Mouse (Mus musculus) gastrocnemius, adult 2 months (tissue): Measurements from ENCODE around the gene Cxcr2. TPM values are rescaled to one million over a fixed set of nuclear protein-coding genes. Genes with fewer than 3 reads are reported as not detected.

ENCODE experiments used
- DNase-seq: peaks from one replicate; pipeline ENCODE4 v3.0.0; 2022
- H3K27ac ChIP-seq: fragments of 200-600 bp; 2 replicates; pipeline ENCODE4 v1.8.1; 2022; ENCODE audit warnings: mild to moderate bottlenecking
- H3K4me3 ChIP-seq: fragments of 200-600 bp; 2 replicates; pipeline ENCODE4 v1.8.1; 2022; ENCODE audit warnings: mild to moderate bottlenecking, moderate library complexity
- CTCF ChIP-seq: fragments of 200-600 bp; IDR thresholded peaks from 2 replicates; pipeline ENCODE4 v1.8.1; 2022; ENCODE audit warnings: antibody characterized with exemption, mild to moderate bottlenecking, moderate library complexity
- intact Hi-C: fragments of 180-260 bp; cut with DNase I; formaldehyde crosslinking; loops from one replicate; pipeline ENCODE4 v1.15.1; 2025
- microRNA-seq: library from miRNA; unstranded; fragments of <30 nt; microRNA quantifications from one replicate; pipeline ENCODE4 v1.2.0, GENCODE M21; 2021
- total RNA-seq, 2 experiments: library from RNA; stranded (reverse); gene quantifications; 2 replicates each; pipeline ENCODE4 v1.2.3; 2021

Gene Cxcr2
- total RNA-seq, 2 experiments from 2014 or later: 0.10 TPM; not detected in 1

DNA sequence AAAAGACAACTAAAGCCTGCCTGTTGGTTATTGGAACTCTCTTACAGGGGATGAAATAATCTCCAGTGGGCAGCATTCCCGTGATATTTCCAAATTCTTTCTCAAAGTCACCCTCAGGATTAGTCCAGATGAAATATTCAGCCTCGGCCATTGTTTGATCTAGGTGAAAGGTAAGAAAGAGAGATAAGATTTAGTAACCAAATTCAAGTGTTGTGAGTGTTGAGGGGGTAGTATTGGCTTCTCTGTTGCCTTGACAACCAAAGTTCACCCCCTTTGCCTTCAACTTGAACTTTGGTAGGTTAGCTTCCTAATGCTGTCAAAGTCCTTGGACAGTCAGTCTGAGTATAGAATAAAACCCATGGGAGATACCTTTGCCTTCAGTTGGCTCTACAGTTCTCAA lies 38.9 kb downstream of the Cxcr2 start:
- no peak overlapping the region for H3K27ac ChIP-seq
- no peak for TF ChIP-seq CTCF
- no peak overlapping the region for H3K4me3 ChIP-seq
- no peak for DNase-seq
- intact Hi-C loops: loop anchor here (5.0 kb wide), 1 partner anchor 290 kb away; no protein-coding TSS in a partner anchor

DNA sequence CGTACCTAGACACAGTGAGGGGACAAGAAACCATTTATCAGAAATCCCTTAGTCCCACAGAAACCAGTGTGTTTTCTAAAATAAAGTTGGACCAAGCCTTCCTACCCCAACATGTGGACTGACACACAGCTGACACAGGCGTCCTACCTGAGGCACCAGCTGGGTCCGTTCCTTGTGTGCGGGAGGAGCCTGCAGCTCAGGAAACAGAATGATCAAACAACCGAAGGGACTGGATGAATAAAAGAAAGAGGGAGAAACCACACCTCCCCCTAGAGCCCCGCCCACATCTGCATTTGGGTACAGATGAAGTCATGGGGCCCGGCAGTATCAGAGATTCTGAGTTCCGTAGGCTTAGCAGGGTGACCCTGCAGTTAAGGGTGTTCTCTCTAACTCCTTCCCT lies 40.7 kb downstream of the Cxcr2 start, which contains the start of gene Cxcr1:
Gene Cxcr1 (minus strand): TSS at position 187 of the 400 bp plus-strand sequence.
- DNase-seq: no peak
- Histone ChIP-seq H3K27ac (no peak within 1 kb of the TSS), H3K4me3 (no peak within 1 kb of the TSS)
- intact Hi-C loops: loop anchor here (5.0 kb wide), 1 partner anchor 292 kb away; no protein-coding TSS in a partner anchor
- TF ChIP-seq CTCF: no peak

DNA sequence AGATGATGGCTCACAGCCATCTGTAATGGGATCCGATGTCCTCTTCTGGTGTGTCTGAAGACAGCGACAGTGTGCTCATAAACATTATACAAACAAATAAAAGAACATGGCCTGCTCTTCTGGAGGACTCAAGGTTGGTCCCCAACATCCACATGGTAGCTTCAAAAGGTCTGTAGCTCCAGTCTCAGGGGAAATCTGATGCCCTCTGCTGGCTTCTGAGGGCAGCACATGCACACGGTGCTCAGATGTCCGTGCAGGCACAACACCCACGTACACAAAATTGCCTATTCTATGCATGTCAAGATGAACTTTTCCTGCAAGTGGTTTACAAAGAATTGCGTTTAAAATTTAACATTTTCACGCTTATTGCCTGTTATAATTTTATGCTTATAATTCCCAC lies 42.2 kb downstream of the Cxcr2 start:
- intact Hi-C loops: no loop called here
- H3K4me3 ChIP-seq: no peak overlapping the region
- DNase-seq: no peak
- TF ChIP-seq CTCF: peak; percentile 62
- H3K27ac ChIP-seq: no peak overlapping the region

DNA sequence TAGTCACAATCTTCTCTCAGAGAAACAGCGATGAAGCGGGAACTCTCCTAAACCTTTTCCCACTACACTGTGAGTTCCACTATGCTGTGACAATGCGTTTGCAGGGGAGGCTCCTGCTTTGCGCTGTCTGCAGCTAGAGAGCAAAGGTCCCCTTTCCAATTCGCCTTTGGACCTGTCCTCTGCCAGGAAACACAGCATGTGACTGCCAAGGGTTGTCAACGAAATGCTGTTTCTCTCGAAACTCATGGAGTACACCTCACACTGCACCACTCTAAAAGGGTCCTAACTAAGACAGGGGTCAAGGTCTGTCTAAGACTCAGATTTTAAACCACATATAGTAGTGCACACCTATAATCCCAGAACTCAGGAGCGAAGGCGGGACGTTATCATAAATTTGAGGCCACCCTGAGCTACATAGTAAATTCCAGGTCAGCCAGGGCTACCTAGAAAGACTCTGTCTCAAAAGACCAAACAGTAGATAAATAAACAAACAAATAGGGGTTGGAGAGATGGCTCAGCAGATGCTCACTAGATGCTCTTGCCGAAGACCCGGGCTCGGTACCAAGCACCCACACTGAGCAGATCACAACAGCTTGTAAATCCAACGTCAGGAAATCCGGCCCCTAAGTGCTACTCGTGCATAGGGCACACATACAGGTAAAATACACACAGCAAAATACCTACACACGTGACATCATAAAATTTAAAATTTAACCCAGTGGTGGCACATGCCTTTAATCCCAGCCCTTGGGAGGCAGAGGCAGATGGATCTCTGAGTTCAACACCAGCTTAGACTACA lies 43.0 kb downstream of the Cxcr2 start:
- no peak overlapping the region for H3K4me3 ChIP-seq
- intact Hi-C loops: no loop called here
- TF ChIP-seq CTCF: no peak
- no peak for DNase-seq
- H3K27ac ChIP-seq: no peak overlapping the region

DNA sequence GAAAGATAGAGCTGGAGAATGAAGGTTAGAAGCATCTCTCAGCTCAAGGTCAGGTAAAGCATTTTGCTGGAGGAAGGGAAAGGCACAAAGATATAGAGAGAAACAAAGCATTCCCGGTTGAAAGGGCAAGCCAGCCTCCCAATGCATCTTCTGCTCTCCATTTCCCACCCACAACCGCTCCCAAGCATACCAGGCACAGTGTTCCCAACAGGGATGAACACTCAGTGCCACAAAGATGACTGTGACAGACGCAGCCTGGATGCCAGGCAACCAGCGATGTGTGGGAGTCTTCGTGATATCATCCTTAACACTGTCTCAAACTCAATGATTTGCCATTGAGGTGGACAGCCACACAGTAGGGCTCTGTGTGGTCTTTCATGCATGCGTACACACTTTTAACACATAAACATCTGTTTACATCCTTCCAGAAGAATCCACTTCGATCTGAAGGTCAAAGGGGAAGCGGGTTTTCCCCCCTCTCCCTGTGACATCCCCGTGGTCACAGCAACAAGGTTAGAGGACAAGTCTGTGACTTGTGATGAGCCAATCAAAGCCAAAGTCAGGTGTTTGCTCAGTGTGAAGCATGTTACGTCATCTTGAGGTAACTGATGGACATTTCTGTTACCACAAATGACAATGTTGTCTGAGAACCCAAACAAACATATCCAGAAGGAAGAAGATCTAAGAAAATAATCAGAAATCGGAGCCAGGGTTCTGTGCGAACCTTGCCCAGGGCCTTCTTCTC lies 44.1 kb downstream of the Cxcr2 start:
- no peak for DNase-seq
- Histone ChIP-seq H3K4me3 (no peak overlapping the region), H3K27ac (no peak overlapping the region)
- TF ChIP-seq CTCF: no peak
- intact Hi-C loops: no loop called here

DNA sequence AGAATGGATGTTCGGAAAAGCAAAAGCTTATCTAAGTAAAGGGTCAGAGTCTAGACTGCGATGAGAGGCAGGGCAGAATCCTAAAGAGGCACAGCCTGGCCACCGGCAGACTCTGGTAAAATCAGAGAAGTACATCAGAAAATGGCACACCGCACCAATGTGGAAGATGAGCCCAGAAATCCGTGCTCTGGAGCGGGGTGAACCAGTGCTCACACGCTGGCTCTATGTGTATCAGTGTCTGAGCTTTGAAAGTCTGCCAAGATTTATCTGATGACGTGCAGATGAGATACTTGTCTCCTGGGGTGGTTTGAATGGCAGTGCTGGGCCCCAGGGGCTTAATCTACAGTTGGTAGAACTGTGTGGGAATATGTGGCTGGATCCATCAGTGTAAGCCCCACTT lies 45.3 kb downstream of the Cxcr2 start:
- intact Hi-C loops: no loop called here
- Histone ChIP-seq H3K4me3 (no peak overlapping the region), H3K27ac (no peak overlapping the region)
- TF ChIP-seq CTCF: no peak
- no peak for DNase-seq

DNA sequence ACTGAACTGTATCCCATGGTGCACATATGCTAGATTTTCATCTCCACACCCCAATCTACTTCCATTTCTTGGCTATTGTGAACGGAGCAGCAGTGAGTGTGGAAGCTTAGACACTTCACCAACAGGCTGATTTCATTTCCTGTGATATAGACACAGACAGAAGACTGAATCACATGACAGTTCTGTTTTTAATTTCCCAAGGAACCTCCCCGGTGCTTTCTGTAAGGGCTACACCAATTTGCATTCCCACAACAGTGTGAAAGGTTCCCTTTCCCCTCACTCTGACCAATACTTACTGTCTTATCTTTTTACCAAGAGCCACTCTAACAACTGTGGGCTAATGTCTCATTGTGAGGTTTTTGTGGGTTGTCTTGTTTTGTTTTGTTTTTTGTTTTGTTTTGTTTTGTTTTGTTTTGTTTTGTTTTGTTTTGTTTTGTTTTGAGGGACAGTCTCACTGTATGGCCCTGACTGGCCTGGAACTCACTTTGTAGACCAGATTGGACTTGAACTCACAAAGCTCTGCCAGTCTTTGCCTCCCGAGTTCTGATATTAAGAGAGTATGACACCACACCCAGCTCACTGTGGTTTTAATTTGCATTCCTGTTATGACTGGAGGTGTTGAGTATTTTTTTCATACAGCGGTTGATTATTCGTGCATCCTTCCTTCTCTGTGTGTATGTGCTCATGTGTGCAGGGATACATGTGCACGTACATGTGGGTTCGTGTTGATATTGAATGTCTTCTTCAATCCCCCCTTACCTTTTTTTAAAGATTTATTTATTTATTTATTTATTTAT lies 47.5 kb downstream of the Cxcr2 start:
- DNase-seq: no peak
- Histone ChIP-seq H3K4me3 (no peak overlapping the region), H3K27ac (no peak overlapping the region)
- no peak for TF ChIP-seq CTCF
- intact Hi-C loops: no loop called here

DNA sequence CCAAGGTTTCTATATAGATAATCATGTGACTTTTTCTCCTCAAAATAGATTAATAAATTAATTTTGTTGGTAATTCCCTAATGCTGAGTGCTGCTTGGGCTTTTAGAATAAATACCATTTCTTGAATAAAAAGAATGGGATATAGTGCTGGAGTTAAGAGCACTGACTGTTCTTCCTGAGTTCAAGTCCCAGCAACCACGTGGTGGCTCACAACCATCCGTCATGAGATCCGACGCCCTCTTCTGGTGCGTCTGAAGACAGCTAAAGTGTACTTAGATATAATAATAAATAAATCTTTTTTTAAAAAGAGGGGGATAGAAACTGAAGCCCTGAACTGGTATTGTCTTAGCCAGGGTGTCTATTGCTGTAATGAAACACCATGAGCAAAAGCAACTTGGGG lies 49.7 kb downstream of the Cxcr2 start:
- intact Hi-C loops: no loop called here
- TF ChIP-seq CTCF: no peak
- DNase-seq: no peak
- no peak overlapping the region for H3K4me3 ChIP-seq
- no peak overlapping the region for H3K27ac ChIP-seq

DNA sequence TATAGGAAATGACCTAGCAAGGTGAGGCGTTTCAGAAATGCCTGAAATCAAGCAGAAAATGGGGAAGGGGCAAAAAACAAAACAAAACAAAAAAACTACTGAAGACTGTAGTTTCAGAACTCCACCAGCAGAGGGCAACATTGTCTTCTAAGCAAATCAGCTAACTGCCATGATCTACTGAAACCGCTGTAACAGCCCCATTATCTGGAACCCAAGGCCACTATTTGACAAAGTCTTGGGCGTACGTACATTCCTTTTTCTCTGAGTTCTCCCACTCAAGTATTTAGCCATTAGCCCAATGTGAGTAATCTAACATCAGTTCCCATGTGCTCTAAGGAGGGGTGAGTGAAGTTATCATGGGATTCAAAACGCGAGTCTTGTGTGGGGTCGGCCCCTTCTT lies 52.1 kb downstream of the Cxcr2 start:
- Histone ChIP-seq H3K4me3 (peak overlapping the region; percentile 34; the same call in 1 of the 2 replicates), H3K27ac (no peak overlapping the region)
- TF ChIP-seq CTCF: peak; percentile 85
- intact Hi-C loops: loop anchor here (2.0 to 5.0 kb wide), 4 partner anchors 76 to 246 kb away; partner anchors contain the start of genes Aamp and Pnkd
- no peak for DNase-seq

DNA sequence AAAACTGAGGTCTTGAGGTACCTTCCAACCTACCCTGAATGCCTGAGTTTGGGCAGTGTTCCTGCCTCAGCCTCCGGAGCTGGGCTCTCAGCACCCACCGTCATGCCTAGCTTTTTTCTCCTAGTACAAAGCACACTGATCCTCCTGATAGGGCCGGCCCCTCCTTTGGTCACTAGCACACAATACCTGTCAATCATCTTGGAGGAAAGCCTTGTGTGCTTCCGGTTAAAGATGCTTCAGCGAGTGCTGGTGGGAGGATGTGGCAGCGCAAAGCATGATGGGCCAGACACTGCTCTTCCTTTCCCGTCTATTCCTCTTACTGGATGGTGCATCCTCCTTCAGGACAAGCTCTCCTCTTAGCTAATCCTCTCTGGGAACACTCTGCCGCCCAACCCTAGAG lies 52.9 kb downstream of the Cxcr2 start:
- DNase-seq: no peak
- Histone ChIP-seq H3K4me3 (no peak overlapping the region), H3K27ac (no peak overlapping the region)
- intact Hi-C loops: loop anchor here (2.0 to 5.0 kb wide), 4 partner anchors 76 to 246 kb away; partner anchors contain the start of genes Aamp and Pnkd
- no peak for TF ChIP-seq CTCF

DNA sequence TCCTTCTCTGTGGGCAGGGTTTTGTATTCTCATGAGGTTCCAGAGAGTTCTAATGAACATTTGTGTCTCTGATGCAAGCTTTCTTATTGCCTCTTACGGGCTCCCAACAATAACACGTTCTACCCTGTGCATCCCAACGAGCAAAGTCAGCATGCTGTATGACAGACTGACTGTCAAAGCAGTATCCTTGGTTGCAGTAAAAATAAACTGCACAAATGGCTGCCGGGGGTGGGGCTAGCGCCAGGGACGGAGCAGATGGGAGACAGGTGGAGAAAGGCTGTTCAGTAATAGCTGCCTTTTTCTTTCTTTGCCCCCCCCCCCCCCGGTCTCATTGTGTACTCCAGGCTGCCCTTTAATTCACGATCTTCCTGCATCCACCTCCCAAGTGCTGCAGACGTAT lies 54.1 kb downstream of the Cxcr2 start:
- Histone ChIP-seq H3K27ac (no peak overlapping the region), H3K4me3 (no peak overlapping the region)
- DNase-seq: no peak
- intact Hi-C loops: loop anchor here (2.0 to 5.0 kb wide), 4 partner anchors 74 to 244 kb away; partner anchors contain the start of genes Aamp and Pnkd
- TF ChIP-seq CTCF: no peak

DNA sequence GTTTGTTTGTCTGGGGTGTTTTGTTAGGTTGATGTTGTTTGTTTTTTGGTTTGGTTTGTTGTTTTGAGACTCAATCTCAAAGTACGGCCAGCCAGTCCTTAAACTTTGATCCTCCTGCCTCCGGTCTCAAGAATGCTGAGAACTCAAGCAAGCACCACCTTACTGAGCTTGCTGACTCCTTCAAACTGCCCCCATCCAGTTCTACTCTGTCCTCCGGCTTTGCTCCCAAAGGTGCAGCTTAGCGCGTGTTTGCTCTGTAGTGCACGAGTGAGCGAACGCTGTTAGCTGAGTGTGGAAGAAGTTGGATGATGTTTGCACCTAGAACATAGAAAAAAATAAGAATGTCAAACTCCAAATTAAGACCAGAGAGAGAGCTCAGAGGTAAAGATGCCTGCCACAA lies 55.2 kb downstream of the Cxcr2 start:
- Histone ChIP-seq H3K27ac (no peak overlapping the region), H3K4me3 (no peak overlapping the region)
- intact Hi-C loops: loop anchor here (5.0 kb wide), 3 partner anchors 73 to 243 kb away; partner anchors contain the start of genes Aamp and Pnkd
- no peak for TF ChIP-seq CTCF
- no peak for DNase-seq

Small RNA genes lying within 50 kb of the gene (microRNA-seq; reads per million reads assigned to microRNA genes)
- not detected for gene Mir1928

Other genes starting within 250 kb of the Cxcr2 start
- 100 to 1,000 TPM; 294 to 305 TPM for gene Tns1, start 29.5 kb upstream of the Cxcr2 start, total RNA-seq
- gene Rufy4, start 28.4 kb upstream of the Cxcr2 start, total RNA-seq: under 1 TPM in 1 of 2 experiments, not detected in 1; 0.08 TPM
- gene Cxcr1, start 40.6 kb downstream of the Cxcr2 start, total RNA-seq: not detected
- 10 to 100 TPM; 58.8 to 78.5 TPM for gene Arpc2, start 82.1 kb downstream of the Cxcr2 start, total RNA-seq
- not detected for gene Gpbar1, start 124.6 kb downstream of the Cxcr2 start, total RNA-seq
- gene Aamp, start 130.7 kb downstream of the Cxcr2 start, total RNA-seq: 10 to 100 TPM; 69.4 to 76.1 TPM
- 10 to 100 TPM; 45.4 to 70.5 TPM for gene Pnkd, start 130.9 kb downstream of the Cxcr2 start, total RNA-seq
- 10 to 100 TPM; 35.2 to 35.4 TPM for gene Tmbim1, start 151.6 kb downstream of the Cxcr2 start, total RNA-seq
- gene Catip, start 208.1 kb downstream of the Cxcr2 start, total RNA-seq: under 1 TPM in 1 of 2 experiments, not detected in 1; 0.13 TPM
- 1 to 10 TPM; 3.8 to 5.6 TPM for gene Slc11a1, start 221.2 kb downstream of the Cxcr2 start, total RNA-seq
- gene Ctdsp1, start 237.5 kb downstream of the Cxcr2 start, total RNA-seq: 100 to 1,000 TPM in 1 of 2 experiments, 10 to 100 TPM in 1; 92.2 to 111 TPM